Mouse (Mus musculus) midbrain, embryonic 15.5 days (tissue): ENCODE results near the gene Capn5. TPM values are rescaled to one million over a fixed set of nuclear protein-coding genes. Genes with fewer than 3 reads are reported as not detected.

Experiments
- ATAC-seq: fragments of 200-750 bp; cut with Nextera tagmentation; replicated peaks from 2 replicates; pipeline ENCODE4 v1.8.0; 2017; ENCODE audit warnings: moderate TSS enrichment
- H3K27ac ChIP-seq: fragments of 300-500 bp; sonication (generic); 2 replicates; pipeline ENCODE4 v1.5.1; 2015; ENCODE audit warnings: mild to moderate bottlenecking, inconsistent platforms
- H3K27me3 ChIP-seq: fragments of 300-500 bp; sonication (generic); replicated peaks from 2 replicates; pipeline ENCODE4 v1.6.1; 2015; ENCODE audit warnings: inconsistent platforms
- H3K36me3 ChIP-seq: fragments of 300-500 bp; sonication (generic); replicated peaks from 2 replicates; pipeline ENCODE4 v1.6.1; 2015; ENCODE audit warnings: inconsistent platforms
- H3K4me1 ChIP-seq: fragments of 300-500 bp; sonication (generic); 2 replicates; pipeline ENCODE4 v1.6.1; 2015; ENCODE audit warnings: inconsistent platforms
- H3K4me2 ChIP-seq: fragments of 300-500 bp; sonication (generic); 2 replicates; pipeline ENCODE4 v1.6.1; 2015; ENCODE audit warnings: inconsistent platforms, mild to moderate bottlenecking, moderate library complexity
- H3K4me3 ChIP-seq: fragments of 300-500 bp; sonication (generic); 2 replicates; pipeline ENCODE4 v1.5.1; 2015; ENCODE audit warnings: mild to moderate bottlenecking, inconsistent platforms
- H3K9ac ChIP-seq: fragments of 300-500 bp; sonication (generic); 2 replicates; pipeline ENCODE4 v1.6.1; 2015; ENCODE audit warnings: mild to moderate bottlenecking, inconsistent platforms
- H3K9me3 ChIP-seq: fragments of 300-500 bp; sonication (generic); 2 replicates; pipeline ENCODE4 v1.6.1; 2016; ENCODE audit warnings: inconsistent platforms
- WGBS: fragments of 180-500 bp; shearing (Covaris S2); methylation state at CpG from one replicate; pipeline ENCODE4 v1.1.7; 2015; ENCODE audit warnings: mixed read lengths; 5-methylcytosine and 5-hydroxymethylcytosine counted together
- polyA plus RNA-seq: library from polyadenylated mRNA; unstranded; fragments of >200 nt; fragmentation: Nextera tagmentation; extraction: Ambion mirVana; gene quantifications from 2 replicates; pipeline ENCODE4 v1.2.1, GENCODE M21; 2015

Capn5 gene
- polyA plus RNA-seq, 1 experiment from 2014 or later = 19.0 TPM

DNA sequence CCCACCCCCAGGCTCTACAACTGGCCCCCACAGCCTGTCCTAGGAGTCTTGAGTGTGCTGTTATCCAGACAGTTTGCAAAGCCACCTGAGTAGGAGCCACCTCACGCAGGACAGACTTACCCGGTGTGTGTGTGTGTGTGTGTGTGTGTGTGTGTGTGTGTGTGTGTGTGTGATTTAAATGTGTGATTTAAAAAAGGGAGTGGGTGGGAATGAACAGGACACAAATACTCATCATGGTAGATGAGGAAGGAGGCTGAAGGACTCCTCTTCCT is 58.2 kb downstream of the Capn5 start:
- WGBS = 81% methylated on average over 2 of the region's 2 CpGs
- no peak overlapping the region for H3K4me3 ChIP-seq
- no peak overlapping the region for H3K9ac ChIP-seq
- H3K4me2 ChIP-seq = peak overlapping the region; percentile 44; the same call in 1 of the 2 replicates
- ATAC-seq = peak; percentile 35; the same call in 1 of the 2 replicates
- H3K4me1 ChIP-seq = peaks cover 4% of the 10 kb centered on the region; the same call in 1 of the 2 replicates
- no peaks in the 10 kb centered on the region for H3K36me3 ChIP-seq
- H3K27me3 ChIP-seq = no peaks in the 10 kb centered on the region
- no peaks in the 10 kb centered on the region for H3K9me3 ChIP-seq
- no peak overlapping the region for H3K27ac ChIP-seq

DNA sequence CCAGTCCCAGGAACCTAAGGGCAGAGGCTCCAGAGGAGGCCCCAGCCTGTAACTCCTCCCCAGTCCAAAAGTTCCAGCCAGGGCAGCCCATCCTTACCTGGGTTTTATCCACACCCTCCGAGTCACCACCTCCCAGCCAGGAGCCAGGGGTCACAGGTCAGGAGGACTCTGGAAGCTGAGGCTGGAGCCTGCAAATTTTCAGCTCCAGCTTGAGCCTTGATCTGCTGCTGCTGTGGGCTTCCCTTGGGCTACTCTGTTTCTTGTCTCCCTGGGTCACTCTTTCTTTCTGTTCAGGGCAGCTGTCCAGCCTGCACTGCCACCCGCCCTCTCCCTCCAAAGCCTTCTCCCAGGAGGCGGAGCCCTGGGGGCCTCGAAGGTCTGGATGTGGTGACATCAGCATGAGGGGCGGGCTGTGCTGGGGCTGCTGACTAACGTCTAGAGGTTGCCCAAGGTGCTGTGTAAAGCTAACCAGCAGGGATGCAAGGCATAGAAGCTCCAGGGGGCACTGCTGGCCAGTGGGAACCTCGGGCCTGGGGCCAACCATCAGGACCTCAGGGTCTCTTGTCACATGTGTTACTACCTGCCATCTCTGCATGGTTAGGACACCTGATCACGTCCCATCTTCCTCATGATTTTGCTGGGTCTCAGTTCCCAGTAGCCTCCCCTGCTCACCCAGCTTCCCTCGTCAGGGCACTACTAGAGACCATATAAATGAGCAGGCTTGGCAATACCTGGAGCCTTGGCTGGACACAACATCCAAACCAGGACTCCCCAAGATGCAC is 58.7 kb downstream of the Capn5 start, which contains the start of gene Myo7a:
Myo7a (minus strand) TSS at position 346 of the 782 bp plus-strand sequence.
- Histone ChIP-seq H3K9me3 (no peaks in the 10 kb centered on the region), H3K27ac (no peak within 1 kb of the TSS), H3K27me3 (no peaks in the 10 kb centered on the region), H3K9ac (no peak within 1 kb of the TSS), H3K36me3 (no peaks in the 10 kb centered on the region), H3K4me1 (peaks cover 4% of the 10 kb centered on the region; the same call in 1 of the 2 replicates), H3K4me3 (peak within 1 kb of the TSS; percentile 12), H3K4me2 (peak within 1 kb of the TSS; percentile 44)
- 0 out of 2 replicates have a peak, but pooled peaks have one; percentile 19 for ATAC-seq
- WGBS = 33% methylated on average over 9 of the region's 9 CpGs

DNA sequence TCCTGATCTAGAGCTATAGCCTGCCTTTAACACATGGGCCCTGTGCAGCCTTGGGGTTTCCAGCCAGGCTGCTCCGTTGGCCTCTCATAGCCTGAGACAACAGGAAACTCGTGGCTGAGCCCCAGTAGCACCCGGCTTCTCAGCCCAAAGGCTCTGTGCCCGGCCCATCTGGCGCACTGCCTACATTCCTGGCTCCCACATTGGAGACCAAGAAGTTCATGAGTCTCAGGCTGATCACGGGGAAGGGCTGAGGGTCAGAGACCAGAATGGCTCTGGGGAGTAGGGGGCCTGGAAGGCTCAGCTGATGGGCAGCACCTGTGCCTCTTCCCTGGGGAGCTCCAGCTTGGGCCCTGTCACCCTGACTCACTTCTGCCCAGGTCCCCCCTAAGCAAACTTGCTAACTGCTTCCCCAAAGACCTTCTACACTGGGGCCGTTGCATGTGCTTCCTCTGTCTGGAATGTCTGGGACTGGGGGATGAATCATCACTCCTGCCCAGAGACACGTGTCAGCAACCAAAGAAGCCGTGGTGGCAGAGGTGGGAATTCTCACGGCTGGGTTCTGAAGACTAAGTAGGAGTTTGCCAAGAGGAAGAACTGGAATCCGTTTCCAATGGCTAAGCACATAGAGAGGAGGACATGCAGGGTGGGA is 60.9 kb downstream of the Capn5 start:
- WGBS = 69% methylated on average over 11 of the region's 11 CpGs
- no peak overlapping the region for H3K4me3 ChIP-seq
- H3K4me1 ChIP-seq = peaks cover 4% of the 10 kb centered on the region; the same call in 1 of the 2 replicates
- no peak for ATAC-seq
- H3K9ac ChIP-seq = no peak overlapping the region
- no peaks in the 10 kb centered on the region for H3K36me3 ChIP-seq
- no peak overlapping the region for H3K4me2 ChIP-seq
- no peaks in the 10 kb centered on the region for H3K9me3 ChIP-seq
- no peak overlapping the region for H3K27ac ChIP-seq
- peaks cover 6% of the 10 kb centered on the region; the same call in 1 of the 2 replicates for H3K27me3 ChIP-seq

DNA sequence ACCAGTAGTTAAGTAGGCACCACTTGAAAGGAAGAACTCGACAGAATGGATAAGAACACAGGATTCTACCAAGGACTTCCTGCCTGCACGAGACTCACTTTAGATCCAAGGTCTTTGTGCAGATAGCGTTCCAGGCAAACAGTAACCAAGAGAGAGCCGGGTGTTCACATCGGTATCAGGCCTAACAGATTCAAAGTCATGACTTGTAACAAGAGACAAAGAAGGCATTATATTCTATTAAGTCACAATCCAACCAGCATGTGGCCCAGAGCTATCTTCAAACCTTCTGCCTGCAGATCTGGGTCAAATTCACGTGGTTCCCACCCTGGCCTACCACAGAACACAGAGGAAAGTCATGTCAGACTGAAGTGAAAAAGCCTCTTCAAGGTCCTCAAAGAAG is 63.4 kb downstream of the Capn5 start:
- Histone ChIP-seq H3K36me3 (no peaks in the 10 kb centered on the region), H3K4me2 (no peak overlapping the region), H3K4me3 (no peak overlapping the region), H3K9me3 (no peaks in the 10 kb centered on the region), H3K4me1 (peaks cover 8% of the 10 kb centered on the region), H3K27ac (no peak overlapping the region), H3K27me3 (peaks cover 15% of the 10 kb centered on the region), H3K9ac (no peak overlapping the region)
- ATAC-seq = no peak
- WGBS = 71% methylated on average over 6 of the region's 6 CpGs

DNA sequence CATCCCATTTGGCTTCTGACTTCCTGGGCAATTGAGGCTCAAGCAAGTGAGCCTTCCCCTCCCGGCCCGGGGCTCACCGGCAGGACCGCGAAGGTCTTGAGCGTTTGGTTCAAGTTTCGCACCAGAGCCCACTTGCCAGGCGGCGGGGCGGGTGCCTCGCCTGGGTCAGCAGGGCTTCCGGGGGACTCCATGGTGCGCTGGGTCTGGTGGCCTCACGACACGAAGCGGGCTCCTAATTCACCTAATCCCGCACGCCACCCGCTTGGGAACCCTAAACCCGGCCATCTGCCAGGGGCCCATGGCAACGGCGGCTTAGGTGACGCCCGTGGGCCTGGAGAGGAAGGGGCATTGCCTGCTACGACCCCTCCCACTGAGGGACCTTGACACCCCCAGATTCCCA is 66.8 kb downstream of the Capn5 start:
- no peak overlapping the region for H3K9ac ChIP-seq
- no peak overlapping the region for H3K27ac ChIP-seq
- H3K4me2 ChIP-seq = peak overlapping the region; percentile 40
- H3K4me1 ChIP-seq = peaks cover 8% of the 10 kb centered on the region
- ATAC-seq = no peak
- no peaks in the 10 kb centered on the region for H3K36me3 ChIP-seq
- 0 out of 2 replicates have a peak overlapping the region, but pooled peaks have one; percentile 3 for H3K4me3 ChIP-seq
- no peaks in the 10 kb centered on the region for H3K9me3 ChIP-seq
- WGBS = 5% methylated on average over 25 of the region's 25 CpGs
- peaks cover 15% of the 10 kb centered on the region for H3K27me3 ChIP-seq

DNA sequence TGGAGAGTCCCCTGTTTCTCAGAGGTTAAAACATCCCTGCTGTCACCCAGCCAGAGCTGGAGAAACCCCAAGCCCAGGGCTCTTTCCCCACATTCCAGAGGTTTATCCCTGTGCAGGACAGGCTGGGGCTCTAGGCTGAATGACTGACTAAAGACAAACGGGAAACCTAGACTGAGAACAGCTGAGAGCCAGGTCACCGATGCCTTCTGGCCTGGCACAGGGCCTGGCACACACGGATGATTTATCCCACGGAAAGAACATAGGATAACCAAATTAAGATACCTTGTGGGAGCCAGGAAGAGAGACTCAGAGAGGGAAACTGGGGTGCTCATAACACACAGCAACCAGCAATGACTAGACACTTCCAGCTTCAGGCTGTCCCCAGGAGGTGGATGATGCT is 68.3 kb downstream of the Capn5 start:
- peaks cover 8% of the 10 kb centered on the region for H3K4me1 ChIP-seq
- H3K9me3 ChIP-seq = no peaks in the 10 kb centered on the region
- 77% methylated on average over 4 of the region's 4 CpGs for WGBS
- no peak for ATAC-seq
- H3K27ac ChIP-seq = no peak overlapping the region
- H3K27me3 ChIP-seq = peaks cover 15% of the 10 kb centered on the region
- H3K36me3 ChIP-seq = no peaks in the 10 kb centered on the region
- H3K9ac ChIP-seq = no peak overlapping the region
- no peak overlapping the region for H3K4me3 ChIP-seq
- no peak overlapping the region for H3K4me2 ChIP-seq

DNA sequence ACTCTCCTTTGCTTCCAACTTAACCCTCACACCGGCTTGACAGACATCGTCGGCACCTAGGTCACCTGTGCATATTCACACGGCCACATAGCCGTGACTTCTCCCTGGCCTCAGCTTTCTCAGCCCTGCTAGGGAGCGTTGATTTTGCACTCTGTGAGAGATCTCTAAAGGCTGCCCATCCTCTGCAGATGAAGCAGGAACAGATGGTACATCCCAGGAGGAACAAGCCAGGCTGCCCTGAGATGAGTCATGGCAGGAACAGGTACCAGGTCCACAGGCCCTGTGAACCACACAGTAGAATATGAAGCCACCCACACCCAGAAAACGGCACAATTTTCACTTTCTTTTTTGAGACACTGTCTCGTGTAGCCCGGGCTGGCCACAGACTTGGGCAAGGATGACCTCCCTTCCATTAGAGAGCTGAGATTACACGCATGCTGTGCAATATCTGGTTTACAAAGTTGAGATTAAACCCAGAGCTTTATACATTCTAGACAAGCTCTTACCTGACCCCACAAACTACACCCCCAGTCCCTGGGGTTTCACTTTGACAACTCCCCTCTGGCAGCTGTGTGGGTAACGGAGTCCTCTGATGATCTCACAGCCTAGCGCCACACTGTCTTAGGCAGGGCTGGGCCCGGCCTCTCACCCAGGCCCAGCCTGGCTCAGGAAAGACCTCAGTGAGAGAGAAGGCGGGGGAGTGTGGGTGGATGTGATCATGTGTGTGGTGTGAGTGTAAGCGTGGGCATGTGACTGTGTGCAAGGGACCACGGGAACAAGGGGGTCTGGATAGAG is 69.2 kb downstream of the Capn5 start:
- 83% methylated on average over 16 of the region's 16 CpGs for WGBS
- no peak overlapping the region for H3K4me2 ChIP-seq
- peaks cover 8% of the 10 kb centered on the region for H3K4me1 ChIP-seq
- no peaks in the 10 kb centered on the region for H3K36me3 ChIP-seq
- H3K27ac ChIP-seq = no peak overlapping the region
- H3K4me3 ChIP-seq = no peak overlapping the region
- H3K9ac ChIP-seq = no peak overlapping the region
- no peaks in the 10 kb centered on the region for H3K9me3 ChIP-seq
- 0 out of 2 replicates have a peak, but pooled peaks have one; percentile 18 for ATAC-seq
- H3K27me3 ChIP-seq = peaks cover 15% of the 10 kb centered on the region

DNA sequence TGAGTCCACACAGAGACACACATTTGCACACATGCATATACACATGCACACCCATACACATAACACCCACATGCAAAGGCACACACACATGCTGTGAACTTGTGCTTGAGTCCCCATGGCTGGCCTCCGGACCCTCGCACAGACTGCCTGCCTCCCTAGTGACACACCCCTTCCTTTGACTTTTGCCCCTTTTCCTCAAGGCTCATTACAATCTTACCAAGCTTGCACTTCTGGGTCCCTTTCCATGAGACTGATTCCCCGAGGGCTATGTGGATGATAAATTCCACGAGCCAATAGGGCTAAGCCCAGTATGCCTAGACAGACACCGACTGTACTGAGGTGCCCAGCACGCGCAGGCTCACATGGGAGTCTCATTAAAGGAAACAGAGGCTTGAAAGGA is 71.8 kb downstream of the Capn5 start:
- no peaks in the 10 kb centered on the region for H3K9me3 ChIP-seq
- 92% methylated on average over 7 of the region's 7 CpGs for WGBS

DNA sequence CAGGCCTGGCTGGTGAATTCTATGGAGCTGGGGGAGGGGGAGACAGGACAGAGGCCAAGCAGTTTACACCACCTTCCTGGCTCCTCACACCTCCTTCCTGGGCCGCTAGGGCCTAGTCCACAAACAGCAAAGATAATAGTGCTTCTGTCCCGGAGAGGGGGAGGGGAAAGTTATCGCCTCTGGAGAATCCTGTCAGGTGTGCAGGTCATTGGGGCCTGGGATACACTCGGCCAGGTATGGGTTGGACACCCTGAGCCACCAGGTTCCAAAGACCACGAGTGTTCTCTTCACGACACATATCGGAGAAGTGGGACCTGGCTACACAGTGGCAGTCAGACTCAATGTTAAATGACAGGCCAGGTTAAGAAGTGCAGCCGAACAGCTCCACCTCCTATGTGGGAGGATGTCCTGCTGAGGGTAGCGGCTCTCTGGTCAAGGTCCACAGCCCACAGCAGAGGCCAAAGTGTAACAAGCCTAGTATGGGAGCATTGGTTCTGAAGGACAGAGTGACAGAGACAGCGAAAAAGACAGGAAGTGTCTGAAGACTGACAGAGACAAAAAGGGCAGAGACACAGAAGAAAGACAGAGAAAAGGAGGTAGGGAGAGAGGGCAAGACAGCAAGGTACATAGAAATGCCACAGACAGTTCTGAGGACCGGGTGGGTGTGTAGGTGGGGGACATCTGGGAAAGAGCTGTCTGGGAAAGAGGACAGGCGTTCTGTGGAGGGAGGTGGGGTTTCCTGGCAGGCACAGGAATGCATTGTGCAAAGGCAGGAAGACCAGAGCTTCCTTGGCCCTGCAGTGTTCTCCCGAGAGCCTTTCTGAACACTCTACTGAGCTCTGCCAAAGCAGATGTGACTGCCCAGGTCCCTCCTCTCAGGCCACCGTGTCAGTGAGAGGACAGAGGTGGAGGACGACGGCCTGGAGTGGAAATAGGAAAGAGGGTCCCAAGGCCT is 73.3 kb downstream of the Capn5 start:
- H3K4me2 ChIP-seq = no peak overlapping the region
- no peak for ATAC-seq

More for the DNA sequence above, 71.8 kb downstream of the Capn5 start:
- Histone ChIP-seq H3K4me2 (no peak overlapping the region), H3K27ac (no peak overlapping the region), H3K4me1 (peaks cover 26% of the 10 kb centered on the region), H3K9ac (no peak overlapping the region), H3K4me3 (no peak overlapping the region), H3K36me3 (no peaks in the 10 kb centered on the region), H3K27me3 (peaks cover 7% of the 10 kb centered on the region)
- no peak for ATAC-seq

DNA sequence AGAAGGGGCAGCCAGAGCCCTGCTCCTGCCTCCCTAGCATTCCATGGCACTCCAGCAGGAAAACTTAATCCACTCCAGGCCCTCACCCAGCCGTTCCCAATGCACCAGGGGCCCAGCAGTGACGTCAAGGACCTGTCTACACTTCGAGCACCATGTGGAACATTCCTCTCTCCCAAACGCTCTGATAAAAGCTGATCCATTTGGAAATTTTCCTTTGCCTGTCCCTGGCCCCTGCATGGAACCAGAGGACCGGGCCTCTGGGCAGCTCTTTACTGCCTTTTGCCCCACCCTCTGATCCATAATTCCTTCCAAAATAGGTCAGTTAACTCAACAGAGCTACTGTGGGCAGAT is 74.2 kb downstream of the Capn5 start:
- Histone ChIP-seq H3K27ac (no peak overlapping the region), H3K36me3 (no peaks in the 10 kb centered on the region), H3K4me2 (no peak overlapping the region), H3K4me1 (peaks cover 21% of the 10 kb centered on the region), H3K9ac (no peak overlapping the region), H3K4me3 (no peak overlapping the region), H3K9me3 (no peaks in the 10 kb centered on the region), H3K27me3 (no peaks in the 10 kb centered on the region)
- no peak for ATAC-seq
- WGBS = 78% methylated on average over 5 of the region's 5 CpGs

More for the DNA sequence above, 73.3 kb downstream of the Capn5 start:
- H3K4me3 ChIP-seq = no peak overlapping the region
- H3K9ac ChIP-seq = no peak overlapping the region
- H3K4me1 ChIP-seq = peaks cover 21% of the 10 kb centered on the region
- H3K9me3 ChIP-seq = no peaks in the 10 kb centered on the region
- 64% methylated on average over 16 of the region's 16 CpGs for WGBS
- no peak overlapping the region for H3K27ac ChIP-seq
- H3K27me3 ChIP-seq = no peaks in the 10 kb centered on the region
- H3K36me3 ChIP-seq = no peaks in the 10 kb centered on the region
